Mouse (Mus musculus): ENCODE results near the gene Olfr1484. TPM values are rescaled to one million over a fixed set of nuclear protein-coding genes. Genes with fewer than 3 reads are reported as not detected.
"Not testable (repeated sequence)": the region's sequence is repeated elsewhere in the genome, so short reads cannot be mapped to it uniquely, and the experiment has no call there.

The Olfr1484 gene
- not detected for total RNA-seq (2022)

DNA sequence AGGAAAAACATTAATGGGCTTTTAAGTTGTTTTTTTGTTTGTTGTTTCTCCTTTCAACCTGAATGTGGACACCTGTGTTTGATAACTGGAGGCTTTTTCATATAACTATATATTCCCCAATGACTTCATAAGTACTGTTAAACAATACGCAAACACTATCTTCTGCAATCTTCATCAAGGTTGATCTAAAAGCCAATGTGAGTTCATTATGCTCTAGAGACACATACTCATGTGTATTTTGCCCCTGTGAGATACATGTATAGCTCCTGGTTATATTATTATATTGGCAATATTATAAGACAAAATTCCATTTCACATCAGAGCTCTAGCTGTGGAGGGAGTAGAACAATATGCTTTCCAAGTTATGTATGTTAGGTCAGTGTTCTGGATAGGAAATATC is at the start of gene Olfr1484:
Olfr1484 (plus strand) TSS at position 301 of the 400 bp plus-strand sequence.
- DNase-seq, result no peak

DNA sequence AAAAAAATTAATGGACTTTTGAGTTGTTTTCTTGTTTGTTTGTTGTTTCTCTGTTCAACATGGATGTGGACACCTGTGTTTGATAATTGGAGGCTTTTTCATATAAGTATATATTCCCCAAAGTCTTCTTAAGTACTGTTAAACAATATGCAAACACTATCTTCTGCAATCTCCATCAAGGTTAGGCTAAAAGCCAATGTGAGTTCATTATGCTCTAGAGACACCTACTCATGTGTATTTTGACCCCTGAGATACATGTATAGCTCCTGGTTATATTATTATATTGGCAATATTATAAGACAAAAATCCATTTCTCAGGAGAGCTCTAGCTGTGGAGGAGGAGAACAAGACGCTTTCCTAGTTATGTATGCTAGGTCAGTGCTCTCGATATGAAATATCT is 33.8 kb downstream of the Olfr1484 start, which contains the start of gene Olfr1487:
Olfr1487 (plus strand) TSS at position 301 of the 400 bp plus-strand sequence.
- DNase-seq, result not testable (repeated sequence)

DNA sequence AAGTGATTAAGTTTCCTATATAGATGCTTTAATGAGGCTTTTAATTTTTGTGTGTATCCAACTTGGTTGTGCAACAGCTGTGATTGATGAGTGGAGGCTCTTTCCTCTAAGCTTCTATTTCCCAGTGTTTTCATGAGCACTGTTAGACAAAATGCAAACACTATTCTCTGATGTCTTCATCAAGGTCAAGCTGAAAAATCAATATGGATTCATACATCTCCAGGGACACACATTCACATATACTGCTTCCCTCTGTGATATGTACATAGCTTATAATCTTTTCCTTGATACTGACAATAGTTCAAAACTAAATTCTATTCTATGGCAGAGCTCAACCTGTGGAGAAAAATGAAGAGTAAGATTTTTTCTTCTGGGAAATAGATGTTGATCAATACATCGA is 48.0 kb downstream of the Olfr1484 start, which contains the start of gene Olfr1489:
Olfr1489 (plus strand) TSS at position 301 of the 400 bp plus-strand sequence.
- DNase-seq, result no peak

Small RNA genes lying within 50 kb of the gene (microRNA-seq; reads per million reads assigned to microRNA genes)
- gene Gm22323, result 0 reads per million in 2 experiments
- 0 reads per million in 2 experiments for gene Gm23931

Other genes starting within 250 kb of the Olfr1484 start
- gene Olfr1466, start 244.6 kb upstream of the Olfr1484 start, total RNA-seq (2022), result not detected
- gene Olfr1467, start 221.3 kb upstream of the Olfr1484 start, total RNA-seq (2022), result not detected
- not detected for gene Olfr1469, start 175.7 kb upstream of the Olfr1484 start, total RNA-seq (2022)
- gene Olfr1471, start 140.1 kb upstream of the Olfr1484 start, total RNA-seq (2022), result not detected
- not detected for gene Olfr1472, start 127.4 kb upstream of the Olfr1484 start, total RNA-seq (2022)
- gene Olfr1474, start 113.9 kb upstream of the Olfr1484 start, total RNA-seq (2022), result not detected
- gene Olfr1475, start 103.3 kb upstream of the Olfr1484 start, total RNA-seq (2022), result not detected
- not detected for gene Olfr1477, start 83.0 kb upstream of the Olfr1484 start, total RNA-seq (2022)
- not detected for gene Olfr1480, start 55.6 kb upstream of the Olfr1484 start, total RNA-seq (2022)
- not detected for gene Olfr1487, start 33.9 kb downstream of the Olfr1484 start, total RNA-seq (2022)
- not detected for gene Olfr1489, start 48.1 kb downstream of the Olfr1484 start, total RNA-seq (2022)
- gene Olfr1490, start 67.6 kb downstream of the Olfr1484 start, total RNA-seq (2022), result not detected
- gene Olfr1491, start 113.8 kb downstream of the Olfr1484 start, total RNA-seq (2022), result not detected
- not detected for gene Olfr1493-ps1, start 139.8 kb downstream of the Olfr1484 start, total RNA-seq (2022)
- not detected for gene Olfr1494, start 156.2 kb downstream of the Olfr1484 start, total RNA-seq (2022)
- gene Olfr1495, start 181.1 kb downstream of the Olfr1484 start, total RNA-seq (2022), result not detected
- not detected for gene Olfr1496, start 194.4 kb downstream of the Olfr1484 start, total RNA-seq (2022)
- gene Olfr1497, start 214.7 kb downstream of the Olfr1484 start, total RNA-seq (2022), result not detected
- not detected for gene Olfr1499, start 235.9 kb downstream of the Olfr1484 start, total RNA-seq (2022)
- not detected for gene Olfr1500, start 247.0 kb downstream of the Olfr1484 start, total RNA-seq (2022)

Data from adrenal gland, adult 8-10 months (tissue).